Mouse (Mus musculus) embryo, embryonic 9.5 days (tissue): ENCODE results near the gene Spg20.

Source experiments
- DNase-seq: peaks from one replicate; pipeline ENCODE4 v3.0.0-alpha.2; 2017; ENCODE audit errors: extremely low spot score

Spg20 gene

DNA sequence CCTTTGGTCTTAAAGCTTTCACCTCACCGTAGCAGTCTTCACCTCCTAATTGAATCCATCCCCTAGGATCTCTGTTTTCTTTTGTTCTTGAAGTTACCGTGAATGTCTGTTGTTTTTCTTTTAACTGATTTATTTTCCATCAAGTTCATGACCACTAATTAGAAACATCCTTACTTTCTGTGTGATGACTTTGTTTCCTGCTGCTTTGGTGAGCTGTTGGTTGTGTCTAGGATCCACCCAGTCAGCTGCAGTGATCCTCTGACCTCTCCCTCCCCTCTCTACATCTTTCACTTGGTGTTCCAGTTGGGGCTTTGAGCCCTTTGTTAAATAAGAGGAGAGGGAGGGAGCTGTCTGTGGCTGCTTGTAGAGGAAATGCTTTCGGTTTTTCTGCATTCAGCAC lies 36.2 kb downstream of the Spg20 start:
- peak; percentile 18 for DNase-seq

DNA sequence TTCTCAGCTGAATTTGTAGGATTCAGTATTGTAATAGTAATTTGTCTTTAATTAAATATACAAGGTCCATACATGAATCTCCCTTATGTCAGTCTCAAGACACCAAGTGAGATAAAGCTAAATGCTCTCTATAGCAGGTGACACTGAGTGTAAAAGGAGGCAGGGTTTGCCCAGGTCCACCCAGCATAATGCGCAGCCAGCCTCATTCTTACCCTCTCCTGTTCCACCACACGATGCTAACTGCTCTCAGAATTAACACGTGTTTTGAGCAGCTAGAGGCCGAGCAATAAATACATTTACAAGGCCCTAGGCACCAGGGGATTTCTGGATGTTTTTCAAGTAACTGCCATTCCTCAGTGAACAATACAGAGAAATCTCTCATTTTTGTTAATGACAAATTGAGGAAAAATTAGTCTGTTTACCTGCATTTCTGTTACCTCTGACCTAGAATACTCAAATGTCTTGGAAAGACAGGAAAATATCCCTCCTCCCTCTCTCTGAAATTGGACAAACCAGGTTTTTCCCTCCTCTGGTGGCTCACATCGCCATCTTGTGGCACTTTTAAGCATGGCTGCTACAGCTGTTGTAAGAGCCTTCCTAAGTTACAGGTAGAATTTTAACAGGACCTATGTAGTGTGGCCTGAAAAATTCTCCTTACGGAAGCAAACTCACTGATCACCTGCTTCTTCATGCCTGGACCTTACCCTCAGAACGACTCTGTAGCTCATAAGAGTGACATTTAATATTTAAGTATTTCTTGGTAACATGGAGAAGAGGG lies 39.9 kb downstream of the Spg20 start:
- DNase-seq, result peak; percentile 55

DNA sequence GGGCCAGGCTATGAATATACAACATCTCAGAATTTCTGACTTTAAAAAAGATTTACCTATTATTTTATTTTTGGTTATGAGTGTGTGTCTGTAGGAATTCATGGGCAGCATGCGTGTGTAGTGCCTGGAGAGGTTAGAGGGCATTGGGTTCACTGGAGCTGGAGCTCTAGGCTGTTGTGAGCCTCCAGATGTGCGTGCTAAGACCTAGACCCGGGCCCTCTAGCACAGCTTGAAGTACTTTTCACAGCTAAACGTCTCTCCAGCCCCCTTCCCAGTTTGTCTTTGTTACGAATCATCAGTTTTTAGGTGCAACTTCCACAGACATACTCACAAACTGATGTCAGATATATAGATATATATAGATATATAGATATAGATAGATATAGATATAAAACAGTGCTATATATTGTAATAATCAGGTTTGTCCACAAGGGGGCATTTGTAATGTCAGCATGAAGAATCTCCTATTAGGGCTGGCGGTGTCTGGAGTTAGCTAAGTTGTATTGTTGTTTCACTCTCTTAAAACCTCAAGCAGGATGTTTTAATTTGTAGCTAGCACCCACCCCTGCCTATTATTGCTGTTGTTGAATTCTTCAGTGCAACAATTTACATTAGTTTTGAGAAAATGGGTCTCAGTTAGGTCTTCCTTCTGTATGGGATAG lies 40.9 kb downstream of the Spg20 start:
- peak; percentile 39 for DNase-seq

DNA sequence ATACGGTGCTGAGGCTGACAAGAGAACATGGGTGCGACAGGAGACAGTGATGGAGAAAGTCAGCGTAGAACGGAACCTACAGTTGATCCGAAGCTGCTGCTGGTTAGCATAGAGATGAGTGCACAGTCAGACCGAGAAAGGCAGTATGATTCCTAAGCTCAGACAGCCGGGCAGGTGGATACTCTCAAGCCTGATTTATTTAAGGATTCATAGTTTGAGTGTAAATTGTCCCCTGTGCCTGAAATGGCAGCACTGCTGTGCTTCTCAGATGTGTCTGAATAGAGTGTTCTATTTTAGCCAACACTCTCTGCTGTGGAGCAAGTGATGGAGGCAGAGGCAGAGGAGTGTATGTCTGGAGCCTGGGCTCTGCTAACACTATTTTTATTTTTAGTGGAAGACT lies 42.3 kb downstream of the Spg20 start:
- DNase-seq, result no peak

DNA sequence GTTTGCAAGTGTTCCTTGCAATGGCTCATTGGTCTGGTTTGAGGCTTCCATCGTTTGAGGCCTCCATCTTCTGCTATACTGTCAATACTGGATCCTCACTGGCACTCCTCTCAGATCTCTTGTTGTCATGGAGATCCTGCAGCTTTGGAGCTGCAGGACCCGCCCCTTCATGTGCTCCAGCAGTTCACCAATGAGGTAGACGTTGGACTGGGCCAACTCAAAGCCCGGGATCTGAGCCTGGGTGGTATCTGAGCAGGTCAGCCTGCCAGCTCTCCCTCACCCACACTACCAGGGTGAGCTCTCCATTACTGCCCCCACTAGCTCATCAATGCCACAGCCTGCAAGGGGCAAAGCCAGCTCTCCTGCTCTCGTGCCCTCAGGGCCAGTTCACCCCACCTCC lies 45.5 kb downstream of the Spg20 start:
- no peak for DNase-seq

DNA sequence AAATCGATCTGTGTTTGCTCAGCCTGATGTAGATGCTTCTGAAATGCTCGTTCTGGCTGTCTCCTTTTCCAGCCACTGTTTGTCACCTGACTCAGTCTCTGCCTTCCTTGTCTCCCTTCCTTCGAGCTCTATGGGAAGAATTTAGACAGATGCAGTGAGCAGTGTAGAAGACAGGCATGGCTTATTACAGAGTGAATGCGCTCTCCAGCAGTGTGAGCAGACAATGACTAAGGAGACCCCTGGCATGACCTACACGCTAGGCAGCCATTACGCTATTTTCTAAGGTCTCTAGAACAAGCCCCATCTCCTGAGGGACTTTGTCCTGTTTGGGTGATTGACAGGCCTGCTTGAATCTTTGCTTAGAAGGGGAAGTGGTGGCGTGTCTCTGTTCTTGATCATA lies 49.2 kb downstream of the Spg20 start:
- no peak for DNase-seq

DNA sequence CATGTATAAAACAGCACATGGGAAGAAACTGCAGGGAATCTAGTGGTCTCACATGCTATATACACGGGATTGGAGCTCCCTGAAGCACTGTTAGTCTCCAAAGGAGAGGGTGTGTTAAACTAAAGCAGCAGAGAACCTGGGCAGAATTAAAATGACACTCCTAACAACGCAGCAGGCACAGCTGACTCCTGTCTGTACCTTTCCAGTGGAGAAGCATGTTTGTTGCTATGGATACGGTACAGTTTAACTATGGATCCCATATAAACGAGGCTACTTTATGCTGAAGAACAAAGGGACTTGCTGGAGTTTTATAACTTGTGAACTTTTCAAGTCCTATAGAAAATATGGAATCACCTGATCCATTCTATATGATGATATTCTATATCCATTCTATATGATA lies 51.6 kb downstream of the Spg20 start:
- DNase-seq, result no peak

DNA sequence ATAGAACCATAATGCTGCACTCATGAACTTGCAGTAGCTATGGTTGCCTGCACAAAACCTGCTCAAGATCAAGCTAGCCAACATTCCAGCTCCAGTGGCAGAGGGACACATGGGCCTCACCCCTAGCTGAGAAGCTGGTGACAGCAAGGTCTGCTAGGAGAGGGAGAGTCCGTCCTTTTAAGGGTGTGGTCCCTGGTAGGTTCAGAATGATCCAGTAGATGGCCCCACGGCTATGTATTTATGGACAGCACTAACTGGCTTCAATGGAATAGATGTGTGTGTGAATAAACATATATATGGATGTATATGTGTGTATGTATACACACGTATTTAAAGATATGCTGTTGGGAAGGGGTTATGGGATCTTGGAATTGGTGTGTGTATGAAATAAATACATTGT lies 60.6 kb downstream of the Spg20 start:
- DNase-seq, result no peak

DNA sequence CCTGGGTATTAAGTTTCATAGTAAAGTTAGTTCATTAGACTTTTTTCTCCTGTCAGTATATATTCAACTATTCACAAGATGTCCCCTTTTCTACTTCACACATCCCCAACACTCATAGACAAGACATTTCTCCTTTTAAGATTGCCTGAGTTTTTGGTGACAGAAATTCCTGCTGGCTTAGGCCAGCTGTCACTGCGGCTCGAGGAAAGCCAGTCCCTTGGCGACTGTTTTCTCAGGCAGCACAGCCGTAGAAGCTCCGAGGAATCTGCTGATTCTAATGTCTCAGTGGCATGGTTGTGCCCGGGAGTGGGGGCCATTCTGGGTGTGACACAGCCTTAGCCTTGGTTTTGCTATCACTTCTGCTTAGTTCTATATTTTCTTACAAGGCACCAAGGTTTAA lies 65.4 kb downstream of the Spg20 start:
- no peak for DNase-seq

DNA sequence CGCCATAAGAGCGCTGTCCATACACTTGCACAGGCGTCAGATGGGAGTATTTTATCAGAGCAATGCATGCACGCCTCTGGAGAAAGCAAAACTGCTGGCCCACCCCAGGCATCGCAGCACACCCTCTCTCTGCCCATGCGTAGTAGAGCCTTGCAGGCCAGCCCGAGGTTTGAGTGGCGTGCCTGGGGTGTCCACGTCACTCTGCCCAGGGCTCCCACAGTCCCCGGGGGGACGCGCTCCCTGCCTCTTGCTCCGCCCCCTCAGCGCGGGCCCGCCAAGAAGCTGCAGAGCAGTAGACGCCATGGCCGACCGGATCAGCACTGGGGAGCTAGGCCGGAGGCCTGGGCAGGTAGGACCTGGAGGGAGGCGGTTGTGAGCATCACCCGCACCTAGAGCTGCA lies 69.9 kb downstream of the Spg20 start, which contains the start of gene Sohlh2:
Gene Sohlh2 (plus strand): TSS at position 263 of the 400 bp plus-strand sequence.
- no peak for DNase-seq
